Mouse (Mus musculus): ENCODE measurements at regions not wholly inside any gene's neighbourhood (a gene's known extent, or its start where the extent isn't known, plus 50 kb on each side); places are given as distances from the start of the nearest gene placed in this dataset.

- Histone ChIP-seq H3K36me3 (ENCODE audit: control insufficient read depth, insufficient read depth, low read length) (no peaks in the 10 kb centered on the region), H3K27me3 (ENCODE audit: control insufficient read depth, insufficient read depth, low read length) (no peaks in the 10 kb centered on the region), H3K9ac (replicated peaks; ENCODE audit: low read length) (no peak overlapping the region), H3K4me3 (replicated peaks; ENCODE audit: low read depth, low read length) (no peak overlapping the region), H3K9me3 (ENCODE audit: control insufficient read depth, low read length) (no peaks in the 10 kb centered on the region), H3K27ac (replicated peaks; ENCODE audit: low read depth, low read length) (no peak overlapping the region), H3K4me2 (ENCODE audit: low read length) (no peak overlapping the region), H3K4me1 (ENCODE audit: control insufficient read depth, insufficient read depth, low read length) (no peaks in the 10 kb centered on the region)
- DNase-seq (peak; percentile 17), ATAC-seq (ENCODE audit: low FRiP score, low TSS enrichment) (peak; percentile 46; the same call in 1 of the 2 replicates)
- 21% methylated on average over 3 of the region's 3 CpGs for WGBS
Measured at GRCm38 (mm10) chr1:148392673-148393072, 1568.4 kb downstream of the Pla2g4a start.

Data from midbrain, embryonic 14.5 days (tissue).